Mouse (Mus musculus): ENCODE measurements at regions not wholly inside any gene's neighbourhood (a gene's known extent, or its start where the extent isn't known, plus 50 kb on each side); places are given as distances from the start of the nearest gene placed in this dataset.

DNA sequence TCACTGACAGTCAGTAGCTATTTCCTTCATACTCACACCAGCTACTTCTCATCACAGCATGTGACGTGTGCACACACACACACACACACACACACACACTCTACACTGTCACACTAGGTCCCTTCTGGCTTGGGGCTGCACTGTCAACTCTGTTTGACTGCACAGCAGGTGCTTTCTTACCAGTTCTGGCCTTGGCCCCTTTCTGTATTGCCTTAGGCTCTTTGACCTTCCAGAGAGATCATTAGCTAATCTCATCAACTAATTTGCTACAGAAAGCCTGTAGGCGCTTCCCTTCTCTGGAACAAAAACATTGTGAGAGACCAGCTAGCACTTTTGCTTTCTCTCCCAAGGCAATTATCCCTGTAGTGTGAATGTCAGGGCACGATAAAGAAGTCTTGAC is 334.4 kb downstream of the Mllt3 start:
- H3K4me2 ChIP-seq (replicated peaks), result no peak overlapping the region
- no peak for ATAC-seq
- no peaks in the 10 kb centered on the region for H3K4me1 ChIP-seq (replicated peaks)
- H3K4me3 ChIP-seq (replicated peaks), result no peak overlapping the region
- no peaks in the 10 kb centered on the region for H3K9me3 ChIP-seq
- H3K27ac ChIP-seq, result no peak overlapping the region
- no peak overlapping the region for H3K9ac ChIP-seq
- no peaks in the 10 kb centered on the region for H3K36me3 ChIP-seq
- WGBS, result 57% methylated on average over 3 of the region's 3 CpGs
- no peaks in the 10 kb centered on the region for H3K27me3 ChIP-seq (replicated peaks)

DNA sequence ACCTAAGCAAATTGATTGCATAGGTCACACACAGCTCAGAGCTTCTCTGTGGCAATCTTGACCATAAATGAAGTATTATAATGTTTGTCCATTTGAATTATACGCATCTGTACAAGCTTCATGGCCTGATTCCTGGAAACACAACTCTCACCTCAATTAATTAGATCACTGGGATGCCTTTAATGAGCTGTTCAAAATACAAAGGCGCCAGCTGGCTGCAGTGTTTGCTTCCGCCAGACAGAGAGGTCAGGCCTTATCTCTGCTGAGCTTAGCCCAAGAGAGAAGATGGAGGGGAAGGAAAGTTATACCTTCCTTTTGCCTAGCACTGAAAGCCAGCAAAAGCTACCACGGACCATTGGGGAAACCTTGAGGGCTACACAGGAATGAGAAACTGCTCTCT is 336.2 kb downstream of the Mllt3 start:
- ATAC-seq, result no peak
- Histone ChIP-seq H3K9ac (no peak overlapping the region), H3K4me2 (replicated peaks) (no peak overlapping the region), H3K9me3 (no peaks in the 10 kb centered on the region), H3K4me1 (replicated peaks) (no peaks in the 10 kb centered on the region), H3K27me3 (replicated peaks) (no peaks in the 10 kb centered on the region), H3K27ac (no peak overlapping the region), H3K36me3 (no peaks in the 10 kb centered on the region), H3K4me3 (replicated peaks) (no peak overlapping the region)
- WGBS, result 72% methylated on average over 4 of the region's 4 CpGs

DNA sequence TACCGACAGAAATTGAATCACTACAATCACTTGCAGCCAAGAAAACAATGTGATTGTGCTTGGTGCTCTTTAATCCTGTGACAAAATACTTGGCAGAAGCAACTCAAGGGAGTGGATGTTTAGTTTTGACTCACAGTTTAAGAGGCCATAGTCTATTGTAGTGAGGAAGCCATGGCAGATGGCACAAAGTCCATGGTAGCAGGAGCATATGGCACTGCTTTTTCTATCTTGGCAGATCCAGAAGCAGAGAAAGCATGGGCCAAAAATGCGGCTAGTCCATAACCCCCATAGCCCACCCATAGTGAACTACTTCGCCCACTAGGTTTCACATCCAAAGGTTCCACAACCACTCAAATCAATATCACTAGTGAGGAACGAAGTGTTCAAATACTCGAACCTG is 337.4 kb downstream of the Mllt3 start:
- H3K27me3 ChIP-seq (replicated peaks), result no peaks in the 10 kb centered on the region
- H3K9ac ChIP-seq, result no peak overlapping the region
- no peaks in the 10 kb centered on the region for H3K36me3 ChIP-seq
- H3K4me2 ChIP-seq (replicated peaks), result no peak overlapping the region
- H3K9me3 ChIP-seq, result no peaks in the 10 kb centered on the region
- no peaks in the 10 kb centered on the region for H3K4me1 ChIP-seq (replicated peaks)
- no peak for ATAC-seq
- no peak overlapping the region for H3K27ac ChIP-seq
- WGBS, result 93% methylated on average over 5 of the region's 5 CpGs
- no peak overlapping the region for H3K4me3 ChIP-seq (replicated peaks)

DNA sequence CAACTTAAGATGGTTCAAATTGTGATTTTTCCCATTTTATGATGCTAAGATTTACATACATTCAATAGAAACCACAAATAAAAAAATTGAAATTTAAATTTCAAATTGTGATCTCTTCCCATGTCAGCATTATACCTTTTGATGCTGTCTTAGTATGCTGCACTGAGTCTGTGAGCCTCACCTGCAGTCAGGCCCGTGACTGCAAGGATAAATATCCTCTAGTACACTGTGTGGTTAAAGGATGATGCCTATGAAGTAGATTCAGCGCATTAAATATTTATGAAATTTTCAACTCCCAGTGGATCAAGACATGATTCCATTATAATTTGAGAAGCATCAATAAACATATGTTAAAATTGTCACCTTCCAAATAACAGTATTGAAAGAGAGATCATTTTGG is 340.4 kb downstream of the Mllt3 start:
- WGBS, result 86% methylated on average over 2 of the region's 2 CpGs
- Histone ChIP-seq H3K4me1 (replicated peaks) (no peaks in the 10 kb centered on the region), H3K27me3 (replicated peaks) (no peaks in the 10 kb centered on the region), H3K4me3 (replicated peaks) (no peak overlapping the region), H3K9ac (no peak overlapping the region), H3K27ac (no peak overlapping the region), H3K9me3 (no peaks in the 10 kb centered on the region), H3K4me2 (replicated peaks) (no peak overlapping the region), H3K36me3 (no peaks in the 10 kb centered on the region)
- no peak for ATAC-seq

DNA sequence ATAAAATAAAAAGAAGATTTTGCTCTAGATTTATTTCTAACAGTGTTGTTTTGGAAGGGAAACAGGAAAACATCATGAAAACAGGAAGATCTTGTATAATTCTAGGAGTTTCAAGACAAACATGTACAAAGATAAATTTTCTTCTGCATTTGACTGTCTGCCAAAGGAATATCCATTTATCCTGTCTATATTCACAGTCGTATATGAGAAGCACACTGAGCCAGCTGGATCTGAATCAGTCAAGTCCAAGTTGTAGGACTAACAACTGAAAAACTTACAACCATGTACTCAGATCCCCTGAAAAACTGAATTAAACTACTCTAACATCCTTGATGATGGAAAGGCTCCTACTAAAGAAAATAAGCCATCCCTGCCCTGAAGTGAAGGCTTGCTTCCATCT is 348.2 kb downstream of the Mllt3 start:
- no peaks in the 10 kb centered on the region for H3K4me1 ChIP-seq (replicated peaks)
- no peak overlapping the region for H3K4me3 ChIP-seq (replicated peaks)
- no peak overlapping the region for H3K27ac ChIP-seq
- 50% methylated on average over 1 of the region's 1 CpGs for WGBS
- no peak overlapping the region for H3K4me2 ChIP-seq (replicated peaks)
- no peaks in the 10 kb centered on the region for H3K9me3 ChIP-seq
- no peak for ATAC-seq
- no peaks in the 10 kb centered on the region for H3K36me3 ChIP-seq
- no peaks in the 10 kb centered on the region for H3K27me3 ChIP-seq (replicated peaks)
- H3K9ac ChIP-seq, result no peak overlapping the region

DNA sequence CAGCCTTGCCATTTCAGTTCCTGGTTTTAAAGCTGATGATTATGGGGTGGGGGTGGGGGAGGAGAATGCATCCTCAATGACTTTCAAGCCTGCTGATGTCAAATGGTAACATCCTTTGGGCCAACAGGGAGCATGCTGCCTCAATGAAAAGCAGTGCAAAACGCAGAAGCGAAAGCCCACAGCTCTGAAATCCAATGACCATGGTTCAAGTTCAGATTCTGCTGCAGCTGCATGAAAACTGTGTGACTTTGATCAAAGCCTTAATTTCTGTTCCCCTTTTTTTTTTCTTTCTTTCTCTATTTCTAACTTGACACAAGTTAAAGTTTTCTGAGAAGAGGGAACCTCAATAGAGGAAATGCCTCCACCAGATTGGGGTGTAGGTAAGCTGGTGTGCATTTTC is 350.4 kb downstream of the Mllt3 start:
- Histone ChIP-seq H3K9ac (no peak overlapping the region), H3K36me3 (no peaks in the 10 kb centered on the region), H3K4me3 (replicated peaks) (no peak overlapping the region), H3K9me3 (no peaks in the 10 kb centered on the region), H3K4me2 (replicated peaks) (no peak overlapping the region), H3K27me3 (replicated peaks) (no peaks in the 10 kb centered on the region), H3K4me1 (replicated peaks) (no peaks in the 10 kb centered on the region), H3K27ac (no peak overlapping the region)
- ATAC-seq, result no peak
- 85% methylated on average over 2 of the region's 2 CpGs for WGBS

DNA sequence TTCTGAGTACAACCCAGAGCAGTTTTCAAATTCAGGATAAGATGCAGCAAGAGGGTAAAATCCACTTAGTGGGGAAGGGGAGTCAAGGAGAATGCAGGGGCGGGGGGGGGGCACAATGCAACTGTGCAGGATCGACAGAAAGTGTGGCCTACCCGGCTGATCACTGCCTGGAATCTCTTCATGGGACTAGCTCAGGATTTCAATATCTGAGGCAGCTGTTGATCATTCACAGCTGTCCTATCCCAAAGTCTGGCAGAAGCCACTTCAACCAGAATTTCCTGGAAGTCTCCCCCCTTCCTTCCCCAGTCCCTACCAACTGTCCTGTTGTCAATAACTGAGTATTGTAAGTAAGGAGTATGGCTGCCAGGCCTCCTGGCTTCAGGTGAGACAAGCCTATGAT is 362.1 kb downstream of the Mllt3 start:
- no peak for ATAC-seq
- H3K4me1 ChIP-seq (replicated peaks), result no peaks in the 10 kb centered on the region

DNA sequence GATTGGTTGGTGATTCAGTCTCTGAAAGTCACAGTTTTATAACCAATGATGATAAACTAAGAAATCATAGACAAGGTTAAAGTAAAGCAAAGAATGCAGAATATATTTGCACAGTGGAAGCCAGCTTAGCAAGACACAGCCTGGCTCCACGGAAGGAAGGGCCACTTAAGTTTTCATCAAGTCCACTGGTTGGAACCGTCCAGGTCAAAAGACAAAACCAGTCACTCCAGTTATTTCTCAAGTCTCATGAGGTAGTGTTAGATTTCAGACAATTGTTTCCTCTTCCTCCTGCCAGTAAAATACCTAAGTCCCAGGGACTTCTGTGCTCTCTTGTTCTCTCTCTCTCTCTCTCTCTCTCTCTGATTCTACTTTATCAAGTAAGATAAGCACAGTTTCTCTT is 363.0 kb downstream of the Mllt3 start:
- no peak overlapping the region for H3K9ac ChIP-seq
- no peaks in the 10 kb centered on the region for H3K36me3 ChIP-seq
- ATAC-seq, result peak; percentile 76
- H3K4me3 ChIP-seq (replicated peaks), result no peak overlapping the region
- H3K4me2 ChIP-seq (replicated peaks), result no peak overlapping the region
- 41% methylated on average over 2 of the region's 2 CpGs for WGBS
- H3K9me3 ChIP-seq, result no peaks in the 10 kb centered on the region
- no peaks in the 10 kb centered on the region for H3K4me1 ChIP-seq (replicated peaks)
- no peaks in the 10 kb centered on the region for H3K27me3 ChIP-seq (replicated peaks)
- no peak overlapping the region for H3K27ac ChIP-seq

More for the DNA sequence above, 362.1 kb downstream of the Mllt3 start:
- H3K9ac ChIP-seq, result no peak overlapping the region
- WGBS, result 57% methylated on average over 3 of the region's 3 CpGs
- H3K27me3 ChIP-seq (replicated peaks), result no peaks in the 10 kb centered on the region
- H3K36me3 ChIP-seq, result no peaks in the 10 kb centered on the region
- no peak overlapping the region for H3K4me3 ChIP-seq (replicated peaks)
- H3K27ac ChIP-seq, result no peak overlapping the region
- H3K4me2 ChIP-seq (replicated peaks), result no peak overlapping the region
- H3K9me3 ChIP-seq, result no peaks in the 10 kb centered on the region

DNA sequence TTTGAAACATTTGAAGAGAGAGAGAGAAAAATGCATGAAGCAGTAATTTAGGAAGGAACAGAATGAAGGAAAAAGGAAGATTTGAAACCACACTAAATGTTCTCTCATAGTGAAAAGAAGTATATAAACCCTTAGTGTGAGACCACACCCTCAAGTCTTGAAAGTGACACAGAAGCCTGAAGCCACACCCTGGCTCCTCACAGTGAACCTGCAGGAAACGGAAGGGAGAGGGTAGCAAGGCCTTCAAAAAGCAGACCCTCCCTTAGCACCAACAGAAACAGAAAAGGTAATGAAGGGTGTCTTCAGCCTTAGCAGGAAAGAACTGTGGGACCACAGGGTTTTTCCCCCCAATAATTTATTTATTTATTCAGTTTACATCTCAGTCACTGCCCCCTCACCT is 363.7 kb downstream of the Mllt3 start:
- no peak overlapping the region for H3K4me3 ChIP-seq (replicated peaks)
- WGBS, result 57% methylated on average over 1 of the region's 1 CpGs
- no peaks in the 10 kb centered on the region for H3K36me3 ChIP-seq
- no peak overlapping the region for H3K27ac ChIP-seq
- H3K9ac ChIP-seq, result no peak overlapping the region
- no peaks in the 10 kb centered on the region for H3K4me1 ChIP-seq (replicated peaks)
- no peaks in the 10 kb centered on the region for H3K9me3 ChIP-seq
- no peak for ATAC-seq
- H3K27me3 ChIP-seq (replicated peaks), result no peaks in the 10 kb centered on the region
- H3K4me2 ChIP-seq (replicated peaks), result no peak overlapping the region

DNA sequence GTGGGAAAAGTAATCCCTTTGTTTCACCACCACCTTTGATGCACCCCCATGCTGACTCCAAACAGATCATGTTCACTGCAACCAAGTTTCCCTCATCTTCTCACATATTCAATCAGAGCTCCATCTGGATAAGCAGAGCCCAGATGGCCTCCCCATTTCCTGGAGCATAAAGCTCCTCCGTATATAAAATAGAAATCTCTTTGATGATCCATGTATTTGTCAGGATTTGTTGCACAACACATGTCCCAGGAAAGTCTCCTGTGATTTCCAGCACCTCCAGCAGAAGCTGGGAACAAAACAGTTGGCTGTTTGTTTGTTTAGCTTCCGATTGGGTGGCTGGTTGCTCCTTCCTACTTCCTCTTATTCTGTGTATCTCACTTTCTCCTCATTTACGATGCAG is 364.9 kb downstream of the Mllt3 start:
- Histone ChIP-seq H3K9me3 (no peaks in the 10 kb centered on the region), H3K4me1 (replicated peaks) (no peaks in the 10 kb centered on the region), H3K36me3 (no peaks in the 10 kb centered on the region), H3K9ac (no peak overlapping the region), H3K27me3 (replicated peaks) (no peaks in the 10 kb centered on the region), H3K27ac (no peak overlapping the region), H3K4me2 (replicated peaks) (no peak overlapping the region), H3K4me3 (replicated peaks) (no peak overlapping the region)
- WGBS, result 29% methylated on average over 3 of the region's 3 CpGs
- ATAC-seq, result no peak

DNA sequence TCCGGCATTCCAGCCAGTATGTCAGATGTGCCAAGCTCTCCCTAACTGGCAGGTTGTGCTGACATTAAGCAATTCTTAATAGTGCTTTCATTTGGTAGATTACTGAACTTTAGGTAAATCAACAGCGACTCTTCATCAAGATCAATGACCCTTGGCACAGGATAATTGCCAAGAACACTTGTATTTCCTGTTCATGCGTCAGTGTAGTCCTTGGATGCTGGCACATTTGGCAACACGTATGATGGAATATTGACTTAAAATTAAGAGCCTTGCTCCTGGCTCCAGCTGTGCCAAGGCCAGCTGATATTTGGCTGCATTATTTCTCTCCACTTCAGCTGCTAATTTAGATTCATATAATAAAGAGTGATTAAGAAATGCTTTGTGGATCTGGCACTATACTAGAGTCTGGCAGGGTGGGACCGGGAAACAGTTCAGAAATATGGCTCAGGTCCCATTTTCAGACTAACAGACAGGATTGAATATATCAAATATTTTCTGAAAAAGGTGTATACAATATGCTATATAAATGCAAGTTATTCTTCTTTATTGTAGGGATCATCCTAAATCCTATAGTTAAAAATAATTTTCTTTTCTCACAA is 365.5 kb downstream of the Mllt3 start:
- Histone ChIP-seq H3K36me3 (no peaks in the 10 kb centered on the region), H3K27me3 (replicated peaks) (no peaks in the 10 kb centered on the region), H3K9me3 (no peaks in the 10 kb centered on the region), H3K4me2 (replicated peaks) (no peak overlapping the region), H3K4me1 (replicated peaks) (no peaks in the 10 kb centered on the region), H3K9ac (no peak overlapping the region), H3K4me3 (replicated peaks) (no peak overlapping the region), H3K27ac (no peak overlapping the region)
- ATAC-seq, result no peak
- WGBS, result 78% methylated on average over 5 of the region's 5 CpGs

DNA sequence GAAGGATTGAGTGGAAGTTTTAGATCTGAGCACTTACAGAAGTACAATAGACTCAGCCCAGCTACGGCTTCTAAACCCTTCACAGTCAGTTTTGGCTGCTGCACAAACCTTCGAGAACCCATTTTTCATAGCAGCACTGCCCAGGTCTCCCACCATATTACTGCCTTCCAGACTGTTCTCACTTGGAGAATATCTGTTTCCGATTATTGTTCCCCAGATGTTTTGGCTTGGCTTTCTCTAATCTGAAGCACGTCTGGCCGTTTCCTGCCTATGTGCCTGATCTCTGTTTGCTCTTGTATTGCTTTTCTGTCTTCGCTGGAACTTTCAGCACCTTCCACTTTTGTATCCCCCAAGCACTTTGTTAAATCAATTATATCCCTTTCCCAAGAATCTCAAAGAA is 368.0 kb downstream of the Mllt3 start:
- Histone ChIP-seq H3K9me3 (no peaks in the 10 kb centered on the region), H3K9ac (no peak overlapping the region), H3K27me3 (replicated peaks) (no peaks in the 10 kb centered on the region), H3K27ac (no peak overlapping the region), H3K4me3 (replicated peaks) (no peak overlapping the region), H3K4me1 (replicated peaks) (no peaks in the 10 kb centered on the region), H3K36me3 (no peaks in the 10 kb centered on the region), H3K4me2 (replicated peaks) (no peak overlapping the region)
- 66% methylated on average over 6 of the region's 6 CpGs for WGBS
- ATAC-seq, result no peak

DNA sequence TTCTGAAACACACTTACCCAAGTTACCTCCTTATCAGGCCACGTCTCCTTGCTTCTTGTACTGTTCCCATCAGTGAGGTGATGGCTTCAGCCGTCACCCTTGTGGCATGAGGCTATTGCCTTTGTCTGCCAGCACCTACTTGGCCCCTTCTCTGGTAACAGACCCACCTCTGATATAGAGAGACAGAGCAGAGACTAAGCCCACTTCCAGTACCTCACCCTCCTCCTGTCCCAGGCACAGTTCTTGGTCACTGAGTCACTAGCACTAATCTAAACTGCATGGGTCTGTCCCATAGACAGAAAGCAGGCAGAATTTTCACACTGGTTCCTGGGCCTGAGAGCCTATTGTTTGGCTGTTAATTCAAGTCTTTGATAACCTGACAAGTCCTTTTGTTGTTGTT is 370.3 kb downstream of the Mllt3 start:
- H3K36me3 ChIP-seq, result no peaks in the 10 kb centered on the region
- H3K9me3 ChIP-seq, result no peaks in the 10 kb centered on the region
- H3K4me3 ChIP-seq (replicated peaks), result no peak overlapping the region
- H3K4me2 ChIP-seq (replicated peaks), result no peak overlapping the region
- no peak overlapping the region for H3K9ac ChIP-seq
- 96% methylated on average over 2 of the region's 2 CpGs for WGBS
- no peak for ATAC-seq
- H3K4me1 ChIP-seq (replicated peaks), result peaks cover 5% of the 10 kb centered on the region; the same call in 1 of the 2 replicates
- no peaks in the 10 kb centered on the region for H3K27me3 ChIP-seq (replicated peaks)
- no peak overlapping the region for H3K27ac ChIP-seq

All from intestine, embryonic 15.5 days (tissue).